Comparison of ENCODE assay signal across 17 mouse cellular contexts in genomic region chrX:134690871-134691539, GRCm38 (mm10). TPM values are rescaled to one million over a fixed set of nuclear protein-coding genes. Genes with fewer than 3 reads are reported as not detected.
DNase-seq lines count a peak whose midpoint lies in the region; ATAC-seq lines count a peak whose summit lies in the region.
"Had no signal": no experiment of that assay in that cellular context is flagged by ENCODE, and none has a peak within 500 bp of the region (broad histone marks: within the 10 kb centered on the region; RNA-seq: fewer than 3 reads in every experiment).

No protein-coding gene starts in this region.

- peak; percentile 34 for DNase-seq in kidney, adult 18-20 months
- peak; percentile 62 for DNase-seq in adipocyte (ENCODE audit: low spot score)
- DNase-seq in adrenal gland, postnatal 10 days, result peak; percentile 49
- DNase-seq in kidney, postnatal 10 days, result peak; percentile 11
- no peak for DNase-seq in midbrain, embryonic 14.5 days
- DNase-seq in left cerebral cortex, postnatal 25 days (ENCODE audit: low spot score in 2 of 2), result no peak
- DNase-seq: cerebellum, postnatal 36 days; retina, postnatal 1 day; thymus, postnatal 4 days had no signal

- ATAC-seq in kidney, embryonic 14.5 days (ENCODE audit: low FRiP score, low TSS enrichment), result no peak
- no peak for ATAC-seq in midbrain, embryonic 14.5 days (ENCODE audit: low FRiP score, low TSS enrichment)
- ATAC-seq: forebrain, embryonic 16.5 days; liver, embryonic 12.5 days had no signal

- H3K4me1 ChIP-seq in kidney, embryonic 14.5 days (ENCODE audit: control insufficient read depth, insufficient read depth, low read length), result peaks cover 3% of the 10 kb centered on the region; the same call in 1 of the 2 replicates
- no peaks in the 10 kb centered on the region for H3K4me1 ChIP-seq in midbrain, embryonic 14.5 days (ENCODE audit: control insufficient read depth, insufficient read depth, low read length)
- H3K4me1 ChIP-seq: liver, embryonic 12.5 days; lung, embryonic 15.5 days had no signal

- H3K27ac ChIP-seq in kidney, embryonic 14.5 days (ENCODE audit: low read depth, low read length), result no peak overlapping the region
- no peak overlapping the region for H3K27ac ChIP-seq in midbrain, embryonic 14.5 days (replicated peaks; ENCODE audit: low read depth, low read length)
- H3K27ac ChIP-seq: limb, embryonic 10.5 days; liver, embryonic 12.5 days; lung, embryonic 15.5 days; midbrain, embryonic 12.5 days; neural tube, embryonic 15.5 days had no signal

- no peak overlapping the region for H3K9ac ChIP-seq in kidney, embryonic 14.5 days (ENCODE audit: low read depth, low read length)
- no peak overlapping the region for H3K9ac ChIP-seq in midbrain, embryonic 14.5 days (replicated peaks; ENCODE audit: low read length)
- H3K9ac ChIP-seq: liver, embryonic 12.5 days; lung, embryonic 15.5 days; midbrain, embryonic 12.5 days; neural tube, embryonic 15.5 days had no signal

- intact Hi-C loops in left cerebral cortex, postnatal 25 days (cut with DNase I), result no loop called here

- H3K9me3 ChIP-seq in kidney, embryonic 14.5 days (ENCODE audit: control insufficient read depth, low read length), result no peaks in the 10 kb centered on the region
- no peaks in the 10 kb centered on the region for H3K9me3 ChIP-seq in midbrain, embryonic 14.5 days (ENCODE audit: control insufficient read depth, low read length)
- H3K9me3 ChIP-seq: limb, embryonic 10.5 days; liver, embryonic 12.5 days; lung, embryonic 15.5 days; midbrain, embryonic 12.5 days; neural tube, embryonic 15.5 days had no signal

- WGBS in kidney, embryonic 14.5 days, result 92% methylated on average over 10 of the region's 10 CpGs
- WGBS in midbrain, embryonic 14.5 days, result 88% methylated on average over 10 of the region's 10 CpGs

- no peak overlapping the region for H3K4me3 ChIP-seq in kidney, embryonic 14.5 days (ENCODE audit: low read length)
- H3K4me3 ChIP-seq in midbrain, embryonic 14.5 days (replicated peaks; ENCODE audit: low read depth, low read length), result no peak overlapping the region
- H3K4me3 ChIP-seq: limb, embryonic 10.5 days; liver, embryonic 12.5 days; lung, embryonic 15.5 days; midbrain, embryonic 12.5 days; myocyte; neural tube, embryonic 15.5 days had no signal

- H3K36me3 ChIP-seq in kidney, embryonic 14.5 days (ENCODE audit: control insufficient read depth, insufficient read depth, low read length), result peaks cover 33% of the 10 kb centered on the region
- peaks cover 49% of the 10 kb centered on the region for H3K36me3 ChIP-seq in midbrain, embryonic 14.5 days (ENCODE audit: control insufficient read depth, insufficient read depth, low read length)

- no peaks in the 10 kb centered on the region for H3K27me3 ChIP-seq in kidney, embryonic 14.5 days (ENCODE audit: control insufficient read depth, insufficient read depth, low read length)
- no peaks in the 10 kb centered on the region for H3K27me3 ChIP-seq in midbrain, embryonic 14.5 days (ENCODE audit: control insufficient read depth, insufficient read depth, low read length)
- H3K27me3 ChIP-seq: lung, embryonic 15.5 days; neural tube, embryonic 15.5 days had no signal

- H3K4me2 ChIP-seq in kidney, embryonic 14.5 days (replicated peaks; ENCODE audit: low read depth, low read length), result no peak overlapping the region
- H3K4me2 ChIP-seq in midbrain, embryonic 14.5 days (ENCODE audit: low read length), result no peak overlapping the region
- H3K4me2 ChIP-seq: liver, embryonic 12.5 days; lung, embryonic 15.5 days; midbrain, embryonic 12.5 days; neural tube, embryonic 15.5 days had no signal

RNA-seq across cellular contexts. Expression of gene Armcx4, which starts 4.7 kb away (rescaled TPM):
- 5.3 and 5.5 TPM in 2 replicates for polyA plus RNA-seq in kidney, embryonic 14.5 days (2014; fragmentation: Nextera tagmentation; extraction: Ambion mirVana)
- 10 to 100 TPM; 12.8 to 17.2 TPM for total RNA-seq in adrenal gland, postnatal 10 days (2021)
- polyA plus RNA-seq in midbrain, embryonic 14.5 days (2014; fragmentation: Nextera tagmentation; extraction: Ambion mirVana), result 7.1 TPM in 2 replicates
- total RNA-seq in left cerebral cortex, postnatal 25 days (2021), result 10 to 100 TPM; 37.7 to 39.5 TPM

RNA-seq across cellular contexts. Expression of gene Armcx1, which starts 26.8 kb away (rescaled TPM):
- polyA plus RNA-seq in kidney, embryonic 14.5 days (2014; fragmentation: Nextera tagmentation; extraction: Ambion mirVana), result 37.7 and 39.7 TPM in 2 replicates
- 10 to 100 TPM; 18.5 to 23.0 TPM for total RNA-seq in adrenal gland, postnatal 10 days (2021)
- 70.1 and 70.2 TPM in 2 replicates for polyA plus RNA-seq in midbrain, embryonic 14.5 days (2014; fragmentation: Nextera tagmentation; extraction: Ambion mirVana)
- total RNA-seq in left cerebral cortex, postnatal 25 days (2021), result 10 to 100 TPM; 60.0 to 68.0 TPM

Comparison
In these comparisons a context has a peak if more than half of its experiments do, and no peak if none do; other contexts are left out.
1. DNase-seq: peak in kidney, adult 18-20 months (single experiment), adipocyte (single experiment), adrenal gland, postnatal 10 days (single experiment) and kidney, postnatal 10 days (single experiment); none in midbrain, embryonic 14.5 days (single experiment) and left cerebral cortex, postnatal 25 days (0 of 2).